Mouse (Mus musculus) heart, embryonic 13.5 days (tissue): Measurements from ENCODE around the gene Ruvbl2. TPM values are rescaled to one million over a fixed set of nuclear protein-coding genes. Genes with fewer than 3 reads are reported as not detected.
"Not testable (repeated sequence)": the region's sequence is repeated elsewhere in the genome, so short reads cannot be mapped to it uniquely, and the experiment has no call there.

Source experiments
- ATAC-seq: fragments of 200-750 bp; cut with Nextera tagmentation; 2 replicates; pipeline ENCODE4 v1.8.0; 2017; ENCODE audit warnings: moderate TSS enrichment; ENCODE audit not compliant: insufficient number of reproducible peaks, low FRiP score, low TSS enrichment; ENCODE audit errors: extremely low read depth
- H3K27ac ChIP-seq: fragments of 300-500 bp; sonication (generic); replicated peaks from 2 replicates; pipeline ENCODE4 v1.5.1; 2015; ENCODE audit warnings: moderate library complexity, mild to moderate bottlenecking, inconsistent platforms
- H3K27me3 ChIP-seq: fragments of 300-500 bp; sonication (generic); replicated peaks from 2 replicates; pipeline ENCODE4 v1.6.1; 2015; ENCODE audit warnings: mild to moderate bottlenecking, inconsistent platforms
- H3K36me3 ChIP-seq: fragments of 300-500 bp; sonication (generic); 2 replicates; pipeline ENCODE4 v1.6.1; 2015; ENCODE audit warnings: mild to moderate bottlenecking, inconsistent platforms
- H3K4me1 ChIP-seq: fragments of 300-500 bp; sonication (generic); 2 replicates; pipeline ENCODE4 v1.6.1; 2015; ENCODE audit warnings: inconsistent platforms
- H3K4me2 ChIP-seq: fragments of 300-500 bp; sonication (generic); 2 replicates; pipeline ENCODE4 v1.6.1; 2015; ENCODE audit warnings: inconsistent platforms, mild to moderate bottlenecking, moderate library complexity
- H3K4me3 ChIP-seq: fragments of 300-500 bp; sonication (generic); 2 replicates; pipeline ENCODE4 v1.5.1; 2015; ENCODE audit warnings: moderate library complexity, mild to moderate bottlenecking, inconsistent platforms
- H3K9ac ChIP-seq: fragments of 300-500 bp; sonication (generic); 2 replicates; pipeline ENCODE4 v1.6.1; 2015; ENCODE audit warnings: inconsistent platforms, mild to moderate bottlenecking, moderate library complexity
- H3K9me3 ChIP-seq: fragments of 300-500 bp; sonication (generic); 2 replicates; pipeline ENCODE4 v1.6.1; 2016; ENCODE audit warnings: inconsistent platforms
- WGBS: fragments of 180-500 bp; shearing (Covaris S2); methylation state at CpG from one replicate; pipeline ENCODE4 v1.1.7; 2015; ENCODE audit warnings: mixed read lengths; 5-methylcytosine and 5-hydroxymethylcytosine counted together
- polyA plus RNA-seq: library from polyadenylated mRNA; unstranded; fragments of >200 nt; fragmentation: Nextera tagmentation; extraction: Ambion mirVana; gene quantifications from 2 replicates; pipeline ENCODE4 v1.2.1, GENCODE M21; 2015

Ruvbl2 gene
- 80.6 and 85.6 TPM in 2 replicates for polyA plus RNA-seq

DNA sequence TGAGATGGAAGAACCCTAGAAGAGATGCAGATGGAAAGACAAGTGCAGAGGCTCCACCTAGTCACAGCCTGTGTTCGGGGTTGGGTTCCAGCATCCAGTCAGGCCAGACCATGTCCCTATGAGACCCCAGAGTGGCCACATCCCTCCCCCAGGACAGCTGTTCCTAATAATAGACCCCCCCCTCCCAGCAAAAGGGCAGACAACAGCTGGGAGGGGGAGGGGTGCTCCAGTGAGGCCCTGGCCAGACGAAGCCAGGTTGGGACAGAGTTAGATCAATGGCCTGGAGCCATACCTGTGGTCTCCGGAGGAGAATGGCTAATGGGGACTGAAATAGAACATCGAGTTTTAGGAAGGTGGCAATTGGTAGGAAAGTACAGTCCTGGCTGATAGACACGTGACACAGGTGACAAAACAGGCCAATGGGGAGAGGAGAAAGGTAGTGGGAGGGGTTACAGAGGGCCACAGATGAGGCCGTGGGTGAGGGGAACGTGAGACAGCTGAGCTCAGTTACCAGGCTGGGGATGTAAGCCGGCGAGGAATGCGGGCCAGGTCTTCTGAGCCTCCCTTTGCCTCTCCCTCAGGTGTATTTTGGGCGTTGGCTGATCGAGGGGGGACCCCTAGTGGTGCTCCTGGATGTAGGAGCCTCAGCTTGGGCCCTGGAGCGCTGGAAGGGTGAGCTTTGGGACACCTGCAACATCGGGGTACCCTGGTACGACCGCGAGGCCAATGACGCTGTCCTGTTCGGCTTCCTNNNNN, at the start of gene Ruvbl2:
Gene Ruvbl2 (minus strand): TSS at position 576 of the 756 bp plus-strand sequence.
- H3K9ac ChIP-seq = peak within 1 kb of the TSS; percentile 95
- ATAC-seq = no peak
- WGBS = 24% methylated on average over 19 of the region's 19 CpGs

GRCm38 (mm10) chr7:45486761-45487415, 49.0 kb upstream of the Ruvbl2 start, which contains the start of gene Gm45808:
TSS of gene Gm45808 (minus strand) at chr7:45486811.
- Histone ChIP-seq H3K4me3 (no peak within 1 kb of the TSS), H3K27ac (no peak within 1 kb of the TSS), H3K9ac (no peak within 1 kb of the TSS), H3K9me3 (no peaks in the 10 kb centered on the region), H3K27me3 (no peaks in the 10 kb centered on the region), H3K4me2 (peak within 1 kb of the TSS; percentile 78; the same call in 1 of the 2 replicates), H3K4me1 (peaks cover 29% of the 10 kb centered on the region), H3K36me3 (peaks cover 2% of the 10 kb centered on the region; the same call in 1 of the 2 replicates)
- ATAC-seq = no peak
- 83% methylated on average over 12 of the region's 12 CpGs for WGBS

More for the DNA sequence above, at the start of gene Ruvbl2:
- Histone ChIP-seq H3K27me3 (no peaks in the 10 kb centered on the region), H3K4me1 (peaks cover 43% of the 10 kb centered on the region), H3K9me3 (no peaks in the 10 kb centered on the region), H3K36me3 (peaks cover 43% of the 10 kb centered on the region), H3K4me3 (peak within 1 kb of the TSS; percentile 4; the same call in 1 of the 2 replicates), H3K27ac (no peak within 1 kb of the TSS), H3K4me2 (peak within 1 kb of the TSS; percentile 97)

- Histone ChIP-seq H3K27ac (no peak overlapping the region), H3K9me3 (no peaks in the 10 kb centered on the region)
- ATAC-seq = no peak
Observed at GRCm38 (mm10) chr7:45486158-45486557, 48.3 kb upstream of the Ruvbl2 start.

DNA sequence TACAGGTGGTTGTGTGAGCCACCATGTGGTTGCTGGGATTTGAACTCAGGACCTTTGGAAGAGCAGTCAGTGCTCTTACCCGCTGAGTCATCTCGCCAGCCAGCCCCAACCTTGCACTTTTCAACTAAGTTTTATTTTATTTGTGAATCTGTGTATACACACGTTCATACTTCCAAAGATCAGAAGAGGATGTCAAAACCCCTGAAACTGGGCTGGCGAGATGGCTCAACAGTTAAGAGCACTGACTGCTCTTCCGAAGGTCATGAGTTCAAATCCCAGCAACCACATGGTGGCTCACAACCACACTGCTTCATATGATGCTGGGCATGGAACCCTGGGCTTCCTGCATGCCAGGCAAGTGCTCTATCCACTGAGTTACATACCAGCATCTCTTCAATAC, 47.1 kb upstream of the Ruvbl2 start:
- ATAC-seq = not testable (repeated sequence)

More at GRCm38 (mm10) chr7:45486158-45486557, 48.3 kb upstream of the Ruvbl2 start:
- H3K27me3 ChIP-seq = no peaks in the 10 kb centered on the region
- H3K9ac ChIP-seq = no peak overlapping the region
- H3K4me3 ChIP-seq = no peak overlapping the region
- H3K4me2 ChIP-seq = no peak overlapping the region
- 0 out of 2 replicates have a peak, but pooled peaks cover 2% of the 10 kb centered on the region for H3K36me3 ChIP-seq
- peaks cover 24% of the 10 kb centered on the region for H3K4me1 ChIP-seq
- 47% methylated on average over 7 of the region's 7 CpGs for WGBS

DNA sequence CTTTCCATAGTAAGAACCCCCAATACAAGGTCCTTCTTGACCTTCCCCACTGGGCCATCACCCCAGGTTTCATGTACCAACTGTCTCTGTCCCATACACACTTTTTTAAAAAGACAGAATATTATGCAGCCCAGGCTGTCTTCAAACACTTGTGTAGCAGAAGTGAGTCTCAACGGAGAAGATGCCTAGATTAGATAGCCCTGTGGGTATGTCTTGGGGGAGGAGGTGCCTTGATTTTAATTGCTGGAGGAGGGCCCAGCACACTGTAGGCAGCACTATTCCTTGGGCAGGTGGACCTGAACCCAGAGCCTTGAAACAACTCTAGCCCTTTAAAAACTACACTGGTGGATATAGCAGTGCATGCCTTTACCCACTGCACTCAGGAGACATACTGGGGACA, 44.3 kb upstream of the Ruvbl2 start:
- H3K27me3 ChIP-seq = no peaks in the 10 kb centered on the region
- ATAC-seq = no peak
- H3K4me1 ChIP-seq = no peaks in the 10 kb centered on the region
- 0 out of 2 replicates have a peak, but pooled peaks cover 5% of the 10 kb centered on the region for H3K36me3 ChIP-seq
- no peak overlapping the region for H3K4me2 ChIP-seq
- no peaks in the 10 kb centered on the region for H3K9me3 ChIP-seq
- H3K27ac ChIP-seq = no peak overlapping the region
- WGBS = 68% methylated on average over 1 of the region's 1 CpGs
- H3K9ac ChIP-seq = no peak overlapping the region
- no peak overlapping the region for H3K4me3 ChIP-seq

More for the DNA sequence above, 47.1 kb upstream of the Ruvbl2 start:
- 85% methylated on average over 5 of the region's 5 CpGs for WGBS
- H3K4me2 ChIP-seq, H3K36me3 ChIP-seq, H3K9me3 ChIP-seq, H3K27me3 ChIP-seq, H3K4me3 ChIP-seq, H3K27ac ChIP-seq, H3K9ac ChIP-seq: not testable (repeated sequence)
- peaks cover 18% of the 10 kb centered on the region for H3K4me1 ChIP-seq

- no peak within 1 kb of the TSS for H3K9ac ChIP-seq
- H3K4me1 ChIP-seq = no peaks in the 10 kb centered on the region
- 49% methylated on average over 15 of the region's 15 CpGs for WGBS
- no peak within 1 kb of the TSS for H3K27ac ChIP-seq
- H3K27me3 ChIP-seq = no peaks in the 10 kb centered on the region
- ATAC-seq = peak; percentile 74; the same call in 1 of the 2 replicates
- no peak within 1 kb of the TSS for H3K4me3 ChIP-seq
- H3K4me2 ChIP-seq = no peak within 1 kb of the TSS
- H3K9me3 ChIP-seq = no peaks in the 10 kb centered on the region
- 0 out of 2 replicates have a peak, but pooled peaks cover 5% of the 10 kb centered on the region for H3K36me3 ChIP-seq
Observed at GRCm38 (mm10) chr7:45481374-45481927, 43.6 kb upstream of the Ruvbl2 start, which contains the start of gene Tulp2. TSS of gene Tulp2 (plus strand) at chr7:45481877.

DNA sequence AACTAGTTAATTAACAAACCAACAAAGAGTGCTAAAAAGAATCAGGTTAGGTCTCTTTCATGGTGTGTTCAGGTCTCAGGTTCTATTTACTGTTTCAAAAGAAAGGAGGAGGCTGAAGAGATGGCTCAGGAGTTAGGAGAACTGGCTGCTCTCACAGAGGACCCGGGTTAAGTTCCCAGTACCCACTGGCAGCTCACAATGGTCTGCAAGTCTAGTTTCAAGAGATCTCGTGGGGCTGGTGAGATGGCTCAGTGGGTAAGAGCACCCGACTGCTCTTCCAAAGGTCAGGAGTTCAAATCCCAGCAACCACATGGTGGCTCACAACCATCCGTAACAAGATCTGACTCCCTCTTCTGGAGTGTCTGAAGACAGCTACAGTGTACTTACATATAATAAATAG, 42.4 kb upstream of the Ruvbl2 start:
- not testable (repeated sequence) for H3K27ac ChIP-seq, H3K4me1 ChIP-seq, H3K27me3 ChIP-seq, H3K4me3 ChIP-seq, H3K9ac ChIP-seq, H3K36me3 ChIP-seq, H3K9me3 ChIP-seq, ATAC-seq, H3K4me2 ChIP-seq
- 72% methylated on average over 3 of the region's 4 CpGs for WGBS

DNA sequence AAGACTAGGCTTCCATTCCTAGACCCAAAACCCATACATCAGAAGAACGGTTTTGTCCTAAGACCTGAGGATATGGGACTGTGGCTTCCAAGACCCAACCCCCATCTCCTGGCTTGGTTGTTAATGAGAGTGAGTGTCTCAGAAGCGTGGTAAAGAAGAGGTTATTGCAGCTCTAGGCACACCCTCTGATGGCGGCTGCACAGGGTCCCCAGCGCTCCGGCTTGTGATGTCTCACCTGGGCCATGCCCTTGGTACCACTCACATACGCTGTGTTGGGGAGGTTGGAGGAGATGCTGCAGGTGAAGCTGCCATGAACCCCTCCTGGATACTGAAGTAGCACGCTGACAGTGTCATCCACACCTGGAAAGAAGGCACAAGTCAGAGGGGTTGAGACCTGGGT, 40.9 kb upstream of the Ruvbl2 start:
- Histone ChIP-seq H3K9me3 (no peaks in the 10 kb centered on the region), H3K27ac (no peak overlapping the region), H3K36me3 (0 out of 2 replicates have a peak, but pooled peaks cover 4% of the 10 kb centered on the region), H3K27me3 (no peaks in the 10 kb centered on the region), H3K4me1 (0 out of 2 replicates have a peak, but pooled peaks cover 3% of the 10 kb centered on the region), H3K4me2 (no peak overlapping the region), H3K4me3 (no peak overlapping the region), H3K9ac (no peak overlapping the region)
- 90% methylated on average over 7 of the region's 7 CpGs for WGBS
- ATAC-seq = no peak

GRCm38 (mm10) chr7:45477003-45477402, 39.1 kb upstream of the Ruvbl2 start:
- WGBS = 15% methylated on average over 3 of the region's 3 CpGs
- Histone ChIP-seq H3K9ac (0 out of 2 replicates have a peak overlapping the region, but pooled peaks have one; percentile 38), H3K27ac (no peak overlapping the region), H3K4me2 (no peak overlapping the region), H3K4me1 (0 out of 2 replicates have a peak, but pooled peaks cover 3% of the 10 kb centered on the region), H3K27me3 (no peaks in the 10 kb centered on the region), H3K9me3 (no peaks in the 10 kb centered on the region), H3K4me3 (no peak overlapping the region), H3K36me3 (0 out of 2 replicates have a peak, but pooled peaks cover 6% of the 10 kb centered on the region)
- ATAC-seq = no peak

GRCm38 (mm10) chr7:45476453-45476852, 38.6 kb upstream of the Ruvbl2 start:
- no peak overlapping the region for H3K4me3 ChIP-seq
- no peak overlapping the region for H3K9ac ChIP-seq
- H3K4me1 ChIP-seq = 0 out of 2 replicates have a peak, but pooled peaks cover 3% of the 10 kb centered on the region
- no peaks in the 10 kb centered on the region for H3K9me3 ChIP-seq
- H3K27ac ChIP-seq = no peak overlapping the region
- no peak for ATAC-seq
- 52% methylated on average over 1 of the region's 1 CpGs for WGBS
- H3K4me2 ChIP-seq = no peak overlapping the region
- H3K27me3 ChIP-seq = no peaks in the 10 kb centered on the region
- H3K36me3 ChIP-seq = 0 out of 2 replicates have a peak, but pooled peaks cover 6% of the 10 kb centered on the region
